ENCODE assay signal across 9 mouse cellular contexts in genomic region chr5:110458936-110459335, GRCm38 (mm10). TPM values are rescaled to one million over a fixed set of nuclear protein-coding genes. Genes with fewer than 3 reads are reported as not detected.
DNase-seq lines count a peak whose midpoint lies in the region; ATAC-seq lines count a peak whose summit lies in the region.
"Had no signal": no experiment of that assay in that cellular context is flagged by ENCODE, and none has a peak within 500 bp of the region (broad histone marks: within the 10 kb centered on the region; RNA-seq: fewer than 3 reads in every experiment).

No protein-coding gene starts in this region.

- H3K4me3 ChIP-seq in midbrain, embryonic 11.5 days (ENCODE audit: low read depth, low read length) = no peak overlapping the region
- H3K4me3 ChIP-seq in midbrain, embryonic 13.5 days (replicated peaks) = no peak overlapping the region
- H3K4me3 ChIP-seq in kidney, embryonic 15.5 days (replicated peaks) = no peak overlapping the region
- H3K4me3 ChIP-seq: liver, embryonic 13.5 days had no signal

- ATAC-seq in midbrain, embryonic 11.5 days (ENCODE audit: low FRiP score) = no peak
- no peak for ATAC-seq in midbrain, embryonic 13.5 days
- ATAC-seq in kidney, embryonic 15.5 days (replicated peaks; ENCODE audit: low FRiP score) = no peak

- H3K27ac ChIP-seq in midbrain, embryonic 11.5 days (ENCODE audit: low read depth, low read length) = no peak overlapping the region
- no peak overlapping the region for H3K27ac ChIP-seq in midbrain, embryonic 13.5 days
- no peak overlapping the region for H3K27ac ChIP-seq in kidney, embryonic 15.5 days
- H3K27ac ChIP-seq: liver, embryonic 13.5 days had no signal

- H3K9ac ChIP-seq in midbrain, embryonic 11.5 days (ENCODE audit: low read length) = no peak overlapping the region
- H3K9ac ChIP-seq in midbrain, embryonic 13.5 days (replicated peaks) = no peak overlapping the region
- no peak overlapping the region for H3K9ac ChIP-seq in kidney, embryonic 15.5 days
- H3K9ac ChIP-seq: liver, embryonic 13.5 days had no signal

- no peaks in the 10 kb centered on the region for H3K36me3 ChIP-seq in midbrain, embryonic 11.5 days (ENCODE audit: control insufficient read depth, insufficient read depth, low read length)
- no peaks in the 10 kb centered on the region for H3K36me3 ChIP-seq in midbrain, embryonic 13.5 days
- H3K36me3 ChIP-seq in kidney, embryonic 15.5 days = no peaks in the 10 kb centered on the region
- H3K36me3 ChIP-seq: liver, embryonic 13.5 days had no signal

- 77% methylated on average over 3 of the region's 3 CpGs for WGBS in midbrain, embryonic 11.5 days
- WGBS in midbrain, embryonic 13.5 days = 83% methylated on average over 3 of the region's 3 CpGs
- WGBS in kidney, embryonic 15.5 days = 49% methylated on average over 3 of the region's 3 CpGs

- H3K4me2 ChIP-seq in midbrain, embryonic 11.5 days = no peak overlapping the region
- H3K4me2 ChIP-seq in midbrain, embryonic 13.5 days (replicated peaks) = no peak overlapping the region
- H3K4me2 ChIP-seq in kidney, embryonic 15.5 days = no peak overlapping the region
- H3K4me2 ChIP-seq: liver, embryonic 13.5 days had no signal

- no peaks in the 10 kb centered on the region for H3K4me1 ChIP-seq in midbrain, embryonic 11.5 days (ENCODE audit: control insufficient read depth, insufficient read depth, low read length)
- no peaks in the 10 kb centered on the region for H3K4me1 ChIP-seq in midbrain, embryonic 13.5 days (replicated peaks)
- H3K4me1 ChIP-seq in kidney, embryonic 15.5 days = no peaks in the 10 kb centered on the region
- H3K4me1 ChIP-seq: liver, embryonic 13.5 days had no signal

- peak; percentile 19 for DNase-seq in midbrain, embryonic 11.5 days (ENCODE audit: low spot score, missing footprints)
- peak; percentile 67 to 77 for DNase-seq in adrenal gland, postnatal 36 days
- DNase-seq in layer of hippocampus, adult 8-10 months (ENCODE audit: low spot score in 2 of 2) = peak; percentile 59
- DNase-seq in right cerebral cortex, postnatal 10 days (ENCODE audit: low spot score in 2 of 2) = peak; percentile 44 to 66
- no peak for DNase-seq in kidney, postnatal 14 days
- no peak for DNase-seq in natural killer cell, adult 2 months (ENCODE audit: low spot score in 2 of 2)
- DNase-seq: liver, embryonic 13.5 days had no signal

- H3K9me3 ChIP-seq in midbrain, embryonic 11.5 days (ENCODE audit: control insufficient read depth, low read length) = no peaks in the 10 kb centered on the region
- H3K9me3 ChIP-seq in midbrain, embryonic 13.5 days = no peaks in the 10 kb centered on the region
- no peaks in the 10 kb centered on the region for H3K9me3 ChIP-seq in kidney, embryonic 15.5 days (replicated peaks)
- H3K9me3 ChIP-seq: liver, embryonic 13.5 days had no signal

- no peaks in the 10 kb centered on the region for H3K27me3 ChIP-seq in midbrain, embryonic 11.5 days (ENCODE audit: control insufficient read depth, insufficient read depth, low read length)
- no peaks in the 10 kb centered on the region for H3K27me3 ChIP-seq in midbrain, embryonic 13.5 days
- no peaks in the 10 kb centered on the region for H3K27me3 ChIP-seq in kidney, embryonic 15.5 days

RNA-seq across cellular contexts. Expression of gene Fbrsl1, which starts 10.6 kb away (rescaled TPM):
- polyA plus RNA-seq in midbrain, embryonic 11.5 days (2014; fragmentation: Nextera tagmentation; extraction: Ambion mirVana) = 11.3 and 14.9 TPM in 2 replicates
- polyA plus RNA-seq in midbrain, embryonic 13.5 days (2015; fragmentation: Nextera tagmentation; extraction: Ambion mirVana) = 16.1 and 20.6 TPM in 2 replicates
- total RNA-seq in adrenal gland, postnatal 36 days (2021) = 10 to 100 TPM; 65.6 to 68.6 TPM
- total RNA-seq in layer of hippocampus, adult 8-10 months (2022) = 10 to 100 TPM; 64.9 to 81.4 (median 71.7) TPM
- 12.1 and 13.2 TPM in 2 replicates for polyA plus RNA-seq in kidney, embryonic 15.5 days (2015; fragmentation: Nextera tagmentation; extraction: Ambion mirVana)

Comparison
In these comparisons a context has a peak if more than half of its experiments do, and no peak if none do; other contexts are left out.
1. DNase-seq: peak in midbrain, embryonic 11.5 days (single experiment), adrenal gland, postnatal 36 days (2 of 2), layer of hippocampus, adult 8-10 months (2 of 2) and right cerebral cortex, postnatal 10 days (2 of 2); none in kidney, postnatal 14 days (single experiment) and natural killer cell, adult 2 months (0 of 2).